Mouse (Mus musculus): ENCODE results near the gene Rnf44. TPM values are rescaled to one million over a fixed set of nuclear protein-coding genes. Genes with fewer than 3 reads are reported as not detected.
A peak's percentile ranks its signal among the peaks of the same experiment; 100 is the strongest.

Rnf44 gene
- polyA plus RNA-seq, 1 experiment = 262 TPM

- WGBS = 2% methylated on average over 5 of the region's 5 CpGs
- Histone ChIP-seq H3K4me3 (ENCODE audit: extremely low read depth, insufficient read depth, insufficient read length) (no peak overlapping the region), H3K27me3 (ENCODE audit: control insufficient read depth, insufficient read depth, low read length) (no peaks in the 10 kb centered on the region), H3K4me1 (ENCODE audit: control insufficient read depth, insufficient read depth, insufficient read length) (no peaks in the 10 kb centered on the region), H3K36me3 (ENCODE audit: control insufficient read depth, insufficient read depth, low read length) (no peaks in the 10 kb centered on the region), H3K27ac (ENCODE audit: insufficient read depth, low read length) (no peak overlapping the region)
- TF ChIP-seq CTCF (IDR thresholded peaks at IDR 0.05; ENCODE audit: extremely low read depth, insufficient read depth, insufficient read length, insufficient replicate concordance) (peak; percentile 80), POLR2A (IDR thresholded peaks at IDR 0.05; ENCODE audit: low read depth, low read length) (no peak)
- peak; percentile 19 to 38 for DNase-seq (ENCODE audit: low read depth in 1 of 2, low spot score in 2 of 2)
Measured at GRCm38 (mm10) chr13:54716916-54717315, 23.2 kb upstream of the Rnf44 start.

DNA sequence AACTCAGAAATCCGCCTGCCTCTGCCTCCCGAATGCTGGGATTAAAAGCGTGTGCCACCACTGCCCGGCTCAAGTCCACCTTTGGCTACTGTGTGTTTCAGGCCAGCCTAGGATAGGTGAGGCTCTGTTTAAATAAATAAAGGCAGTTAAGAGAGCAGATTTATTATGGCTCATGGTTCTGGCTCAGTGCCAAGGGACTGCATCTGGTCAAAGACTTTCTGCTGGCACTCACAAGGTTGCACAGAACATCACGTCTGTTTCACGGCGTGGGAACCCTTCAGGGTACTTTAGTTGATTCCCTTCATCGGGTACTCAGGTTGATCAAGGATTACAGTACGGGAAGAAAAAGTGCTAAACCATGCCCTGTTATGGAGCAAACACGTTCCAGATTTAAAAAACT, 21.3 kb upstream of the Rnf44 start:
- Histone ChIP-seq H3K36me3 (ENCODE audit: control insufficient read depth, insufficient read depth, low read length) (no peaks in the 10 kb centered on the region), H3K4me1 (ENCODE audit: control insufficient read depth, insufficient read depth, insufficient read length) (no peaks in the 10 kb centered on the region), H3K4me3 (ENCODE audit: extremely low read depth, insufficient read depth, insufficient read length) (no peak overlapping the region), H3K27ac (ENCODE audit: insufficient read depth, low read length) (no peak overlapping the region), H3K27me3 (ENCODE audit: control insufficient read depth, insufficient read depth, low read length) (no peaks in the 10 kb centered on the region)
- DNase-seq (ENCODE audit: low read depth in 1 of 2, low spot score in 2 of 2) = no peak
- TF ChIP-seq CTCF (IDR thresholded peaks at IDR 0.05; ENCODE audit: extremely low read depth, insufficient read depth, insufficient read length, insufficient replicate concordance) = no peak
- TF ChIP-seq POLR2A (IDR thresholded peaks at IDR 0.05; ENCODE audit: low read depth, low read length) = no peak
- 76% methylated on average over 10 of the region's 10 CpGs for WGBS

DNA sequence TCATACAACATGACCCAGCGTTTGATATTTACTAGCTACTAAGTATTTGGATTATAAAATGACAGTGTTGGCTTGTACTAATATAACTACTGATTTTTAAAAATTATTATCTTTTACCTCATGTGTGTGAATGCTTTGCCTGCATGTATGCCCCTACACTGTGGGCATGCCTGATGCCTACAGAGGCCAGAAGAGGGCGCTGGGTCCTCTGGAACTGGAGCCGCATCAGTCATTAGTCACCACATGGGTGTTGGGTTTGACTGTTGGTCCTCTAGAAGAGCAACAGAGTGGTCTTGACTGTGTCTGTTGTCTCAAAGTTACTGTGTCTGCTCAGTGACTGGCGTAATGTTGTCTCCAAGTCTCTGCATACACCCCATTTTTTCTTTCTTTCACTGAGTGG, 20.7 kb upstream of the Rnf44 start:
- H3K36me3 ChIP-seq (ENCODE audit: control insufficient read depth, insufficient read depth, low read length) = no peaks in the 10 kb centered on the region
- no peak overlapping the region for H3K27ac ChIP-seq (ENCODE audit: insufficient read depth, low read length)
- TF ChIP-seq CTCF (IDR thresholded peaks at IDR 0.05; ENCODE audit: extremely low read depth, insufficient read depth, insufficient read length, insufficient replicate concordance) (no peak), POLR2A (IDR thresholded peaks at IDR 0.05; ENCODE audit: low read depth, low read length) (no peak)
- no peaks in the 10 kb centered on the region for H3K4me1 ChIP-seq (ENCODE audit: control insufficient read depth, insufficient read depth, insufficient read length)
- H3K27me3 ChIP-seq (ENCODE audit: control insufficient read depth, insufficient read depth, low read length) = no peaks in the 10 kb centered on the region
- no peak overlapping the region for H3K4me3 ChIP-seq (ENCODE audit: extremely low read depth, insufficient read depth, insufficient read length)
- WGBS = 48% methylated on average over 4 of the region's 4 CpGs
- no peak for DNase-seq (ENCODE audit: low read depth in 1 of 2, low spot score in 2 of 2)

DNA sequence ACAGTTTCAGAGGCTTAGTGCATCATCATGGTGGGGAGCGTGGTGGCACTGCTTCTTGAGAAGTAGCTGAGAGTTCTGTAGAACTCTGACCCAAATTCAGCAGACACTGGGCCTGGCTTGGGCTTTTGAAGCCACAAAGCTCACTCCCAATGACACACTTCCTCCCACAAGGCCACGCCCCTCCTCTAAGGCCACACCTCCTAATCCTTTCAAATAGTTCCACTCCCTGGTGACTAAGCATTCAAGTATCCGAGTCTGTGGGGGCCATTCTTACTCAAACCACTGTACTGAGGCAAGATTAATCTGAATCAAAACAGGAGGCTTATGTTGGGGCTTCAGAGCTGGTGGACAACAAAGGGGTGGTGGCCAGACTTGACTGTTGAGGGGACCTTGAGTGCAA, 17.2 kb upstream of the Rnf44 start:
- no peak for TF ChIP-seq POLR2A (IDR thresholded peaks at IDR 0.05; ENCODE audit: low read depth, low read length)
- TF ChIP-seq CTCF (IDR thresholded peaks at IDR 0.05; ENCODE audit: extremely low read depth, insufficient read depth, insufficient read length, insufficient replicate concordance) = no peak
- DNase-seq (ENCODE audit: low read depth in 1 of 2, low spot score in 2 of 2) = no peak
- 87% methylated on average over 3 of the region's 3 CpGs for WGBS
- Histone ChIP-seq H3K4me3 (ENCODE audit: extremely low read depth, insufficient read depth, insufficient read length) (no peak overlapping the region), H3K27ac (ENCODE audit: insufficient read depth, low read length) (no peak overlapping the region), H3K27me3 (ENCODE audit: control insufficient read depth, insufficient read depth, low read length) (no peaks in the 10 kb centered on the region), H3K36me3 (ENCODE audit: control insufficient read depth, insufficient read depth, low read length) (no peaks in the 10 kb centered on the region), H3K4me1 (ENCODE audit: control insufficient read depth, insufficient read depth, insufficient read length) (no peaks in the 10 kb centered on the region)

- H3K27ac ChIP-seq (ENCODE audit: insufficient read depth, low read length) = no peak overlapping the region
- H3K4me1 ChIP-seq (ENCODE audit: control insufficient read depth, insufficient read depth, insufficient read length) = peaks cover 14% of the 10 kb centered on the region; the same call in 1 of the 2 replicates
- no peak for DNase-seq (ENCODE audit: low read depth in 1 of 2, low spot score in 2 of 2)
- no peak for TF ChIP-seq CTCF (IDR thresholded peaks at IDR 0.05; ENCODE audit: extremely low read depth, insufficient read depth, insufficient read length, insufficient replicate concordance)
- TF ChIP-seq POLR2A (IDR thresholded peaks at IDR 0.05; ENCODE audit: low read depth, low read length) = no peak
- no peaks in the 10 kb centered on the region for H3K36me3 ChIP-seq (ENCODE audit: control insufficient read depth, insufficient read depth, low read length)
- H3K27me3 ChIP-seq (ENCODE audit: control insufficient read depth, insufficient read depth, low read length) = no peaks in the 10 kb centered on the region
- H3K4me3 ChIP-seq (ENCODE audit: extremely low read depth, insufficient read depth, insufficient read length) = no peak overlapping the region
- 60% methylated on average over 6 of the region's 6 CpGs for WGBS
Measured at GRCm38 (mm10) chr13:54704890-54705289, 11.2 kb upstream of the Rnf44 start.

DNA sequence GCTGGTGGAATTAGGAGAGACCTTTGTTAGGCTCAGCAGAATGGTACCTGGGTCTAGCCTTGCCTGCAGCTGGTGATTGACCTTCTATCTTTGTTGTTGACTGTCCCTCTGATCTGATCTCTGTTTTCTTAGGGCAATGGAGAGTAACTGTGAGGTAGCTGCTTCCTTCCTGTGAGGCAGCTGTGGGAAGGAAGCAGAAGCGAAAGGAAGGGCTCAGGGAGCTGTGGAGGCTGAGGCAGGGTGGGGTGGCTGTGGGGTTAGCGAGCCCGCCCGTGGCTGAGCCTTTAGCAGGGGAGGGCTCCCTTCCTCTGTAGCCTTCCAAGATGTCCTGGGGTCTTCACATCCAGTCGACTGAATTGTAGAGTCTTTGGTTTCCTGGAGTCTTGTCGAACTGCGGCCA, 8.8 kb upstream of the Rnf44 start:
- 26% methylated on average over 7 of the region's 7 CpGs for whole genome bisulfite sequencing
- H3K4me3 ChIP-seq (ENCODE audit: extremely low read depth, insufficient read depth, insufficient read length) = no peak overlapping the region
- peak overlapping the region; percentile 46; the same call in 1 of the 2 replicates for H3K27ac ChIP-seq (ENCODE audit: insufficient read depth, low read length)
- no peak for DNase-seq (ENCODE audit: low read depth in 1 of 2, low spot score in 2 of 2)
- H3K4me1 ChIP-seq (ENCODE audit: control insufficient read depth, insufficient read depth, insufficient read length) = peaks cover 14% of the 10 kb centered on the region; the same call in 1 of the 2 replicates
- TF ChIP-seq CTCF (IDR thresholded peaks at IDR 0.05; ENCODE audit: extremely low read depth, insufficient read depth, insufficient read length, insufficient replicate concordance) = no peak
- TF ChIP-seq POLR2A (IDR thresholded peaks at IDR 0.05; ENCODE audit: low read depth, low read length) = no peak
- H3K27me3 ChIP-seq (ENCODE audit: control insufficient read depth, insufficient read depth, low read length) = no peaks in the 10 kb centered on the region
- H3K36me3 ChIP-seq (ENCODE audit: control insufficient read depth, insufficient read depth, low read length) = no peaks in the 10 kb centered on the region

DNA sequence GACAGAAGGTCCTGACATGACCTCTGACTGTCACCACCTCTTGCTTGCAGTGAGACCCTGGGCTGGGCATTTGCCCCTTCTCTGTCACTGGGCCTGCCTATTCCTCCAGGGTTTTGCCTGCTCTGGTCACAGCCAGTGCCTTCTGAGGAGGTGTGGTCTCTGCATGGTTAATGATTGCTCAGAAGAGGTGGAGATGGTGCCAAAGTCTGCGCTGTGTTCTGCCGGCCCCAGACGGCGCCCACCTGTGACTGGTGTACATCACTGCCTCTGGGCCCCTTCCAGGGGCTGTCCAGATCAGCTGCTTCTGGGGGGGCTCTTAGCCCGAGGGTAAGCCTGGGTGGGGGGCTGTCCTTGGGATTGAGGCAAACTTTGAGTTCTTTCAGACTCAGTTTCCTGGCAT, 7.5 kb upstream of the Rnf44 start, which contains the start of gene Cdhr2:
Gene Cdhr2, plus strand, starts transcription at position 219 of the 400 bp plus-strand sequence.
- Histone ChIP-seq H3K27me3 (ENCODE audit: control insufficient read depth, insufficient read depth, low read length) (no peaks in the 10 kb centered on the region), H3K36me3 (ENCODE audit: control insufficient read depth, insufficient read depth, low read length) (no peaks in the 10 kb centered on the region), H3K4me1 (ENCODE audit: control insufficient read depth, insufficient read depth, insufficient read length) (peaks cover 14% of the 10 kb centered on the region; the same call in 1 of the 2 replicates), H3K27ac (ENCODE audit: insufficient read depth, low read length) (peak within 1 kb of the TSS; percentile 46; the same call in 1 of the 2 replicates), H3K4me3 (ENCODE audit: extremely low read depth, insufficient read depth, insufficient read length) (no peak within 1 kb of the TSS)
- 83% methylated on average over 5 of the region's 5 CpGs for WGBS
- no peak for TF ChIP-seq POLR2A (IDR thresholded peaks at IDR 0.05; ENCODE audit: low read depth, low read length)
- no peak for TF ChIP-seq CTCF (IDR thresholded peaks at IDR 0.05; ENCODE audit: extremely low read depth, insufficient read depth, insufficient read length, insufficient replicate concordance)
- no peak for DNase-seq (ENCODE audit: low read depth in 1 of 2, low spot score in 2 of 2)

Measured in spleen, adult 2 months (tissue).